Comparison of ENCODE assay signal across 8 mouse cellular contexts in genomic region chr12:86023081-86023871, GRCm38 (mm10). TPM values are rescaled to one million over a fixed set of nuclear protein-coding genes. Genes with fewer than 3 reads are reported as not detected.
DNase-seq lines count a peak whose midpoint lies in the region; ATAC-seq lines count a peak whose summit lies in the region.
"Had no signal": no experiment of that assay in that cellular context is flagged by ENCODE, and none has a peak within 500 bp of the region (broad histone marks: within the 10 kb centered on the region; RNA-seq: fewer than 3 reads in every experiment).

No protein-coding gene starts in this region.

- peak; percentile 43 for DNase-seq in left cerebral cortex, postnatal 4 days
- DNase-seq in left cerebral cortex, adult 18-20 months (ENCODE audit: low spot score in 2 of 2): no peak
- peak; percentile 63 to 77 for DNase-seq in lung, postnatal 4 days
- no peak for DNase-seq in cerebellum, adult 9-11 months
- DNase-seq in midbrain, embryonic 10.5 days (ENCODE audit: low spot score): no peak

- no peaks in the 10 kb centered on the region for H3K27me3 ChIP-seq in embryonic facial prominence, embryonic 13.5 days
- no peaks in the 10 kb centered on the region for H3K27me3 ChIP-seq in kidney, embryonic 15.5 days
- no peaks in the 10 kb centered on the region for H3K27me3 ChIP-seq in midbrain, embryonic 10.5 days (ENCODE audit: low read depth, poor library complexity, severe bottlenecking)
- H3K27me3 ChIP-seq: liver, embryonic 15.5 days had no signal

- WGBS in embryonic facial prominence, embryonic 13.5 days: 66% methylated on average over 4 of the region's 4 CpGs
- 64% methylated on average over 4 of the region's 4 CpGs for WGBS in kidney, embryonic 15.5 days
- WGBS in midbrain, embryonic 10.5 days: 84% methylated on average over 4 of the region's 4 CpGs

- ATAC-seq in embryonic facial prominence, embryonic 13.5 days (ENCODE audit: insufficient number of reproducible peaks, insufficient read depth, low FRiP score, low TSS enrichment, low read depth): no peak
- ATAC-seq in kidney, embryonic 15.5 days (replicated peaks; ENCODE audit: low FRiP score): peak; percentile 59; the same call in 1 of the 2 replicates

- H3K4me1 ChIP-seq in embryonic facial prominence, embryonic 13.5 days: peaks cover 54% of the 10 kb centered on the region
- peaks cover 19% of the 10 kb centered on the region for H3K4me1 ChIP-seq in kidney, embryonic 15.5 days
- no peaks in the 10 kb centered on the region for H3K4me1 ChIP-seq in midbrain, embryonic 10.5 days
- H3K4me1 ChIP-seq: liver, embryonic 15.5 days had no signal

- no peaks in the 10 kb centered on the region for H3K9me3 ChIP-seq in embryonic facial prominence, embryonic 13.5 days
- H3K9me3 ChIP-seq in kidney, embryonic 15.5 days (replicated peaks): no peaks in the 10 kb centered on the region
- H3K9me3 ChIP-seq in midbrain, embryonic 10.5 days (replicated peaks): no peaks in the 10 kb centered on the region
- H3K9me3 ChIP-seq: liver, embryonic 15.5 days had no signal

- intact Hi-C loops in left cerebral cortex, postnatal 4 days (cut with DNase I): no loop called here

- H3K4me2 ChIP-seq in embryonic facial prominence, embryonic 13.5 days: no peak overlapping the region
- H3K4me2 ChIP-seq in kidney, embryonic 15.5 days: no peak overlapping the region
- H3K4me2 ChIP-seq: liver, embryonic 15.5 days had no signal

- no peaks in the 10 kb centered on the region; the same call in 1 of the 2 replicates for H3K36me3 ChIP-seq in embryonic facial prominence, embryonic 13.5 days
- H3K36me3 ChIP-seq in kidney, embryonic 15.5 days: no peaks in the 10 kb centered on the region
- H3K36me3 ChIP-seq in midbrain, embryonic 10.5 days: no peaks in the 10 kb centered on the region

- peak overlapping the region; percentile 81 for H3K27ac ChIP-seq in embryonic facial prominence, embryonic 13.5 days
- H3K27ac ChIP-seq in kidney, embryonic 15.5 days: peak overlapping the region; percentile 77
- no peak overlapping the region for H3K27ac ChIP-seq in midbrain, embryonic 10.5 days (replicated peaks)
- H3K27ac ChIP-seq: liver, embryonic 15.5 days had no signal

- no peak overlapping the region for H3K9ac ChIP-seq in embryonic facial prominence, embryonic 13.5 days
- H3K9ac ChIP-seq in kidney, embryonic 15.5 days: no peak overlapping the region
- H3K9ac ChIP-seq: liver, embryonic 15.5 days had no signal

- no peak overlapping the region for H3K4me3 ChIP-seq in embryonic facial prominence, embryonic 13.5 days
- no peak overlapping the region for H3K4me3 ChIP-seq in kidney, embryonic 15.5 days (replicated peaks)
- H3K4me3 ChIP-seq in midbrain, embryonic 10.5 days: no peak overlapping the region
- H3K4me3 ChIP-seq: liver, embryonic 15.5 days had no signal

RNA-seq across cellular contexts. Expression of gene Tgfb3, which starts 55.6 kb away (rescaled TPM):
- total RNA-seq in left cerebral cortex, postnatal 4 days (2021): 1 to 10 TPM; 6.5 to 7.0 TPM
- total RNA-seq in left cerebral cortex, adult 18-20 months (2021): 10 to 100 TPM; 16.4 to 17.9 TPM
- 43.1 and 48.0 TPM in 2 replicates for polyA plus RNA-seq in embryonic facial prominence, embryonic 13.5 days (2015; fragmentation: Nextera tagmentation; extraction: Ambion mirVana)
- polyA plus RNA-seq in kidney, embryonic 15.5 days (2015; fragmentation: Nextera tagmentation; extraction: Ambion mirVana): 27.1 and 31.1 TPM in 2 replicates
- 5.8 and 7.3 TPM in 2 replicates for polyA plus RNA-seq in midbrain, embryonic 10.5 days (2016; fragmentation: Nextera tagmentation; extraction: Ambion mirVana)

RNA-seq across cellular contexts. Expression of gene Ift43, which starts 59.1 kb away (rescaled TPM):
- total RNA-seq in left cerebral cortex, postnatal 4 days (2021): 10 to 100 TPM; 14.9 to 17.4 TPM
- 10 to 100 TPM; 16.1 to 16.4 TPM for total RNA-seq in left cerebral cortex, adult 18-20 months (2021)
- polyA plus RNA-seq in embryonic facial prominence, embryonic 13.5 days (2015; fragmentation: Nextera tagmentation; extraction: Ambion mirVana): 80.3 and 90.9 TPM in 2 replicates
- 70.6 and 76.1 TPM in 2 replicates for polyA plus RNA-seq in kidney, embryonic 15.5 days (2015; fragmentation: Nextera tagmentation; extraction: Ambion mirVana)
- 83.8 and 88.9 TPM in 2 replicates for polyA plus RNA-seq in midbrain, embryonic 10.5 days (2016; fragmentation: Nextera tagmentation; extraction: Ambion mirVana)

Comparison
In these comparisons a context has a peak if more than half of its experiments do, and no peak if none do; other contexts are left out.
1. DNase-seq: peak in left cerebral cortex, postnatal 4 days (single experiment) and lung, postnatal 4 days (2 of 2); none in left cerebral cortex, adult 18-20 months (0 of 2), cerebellum, adult 9-11 months (single experiment) and midbrain, embryonic 10.5 days (single experiment).